Mouse (Mus musculus) liver, embryonic 11.5 days (tissue): ENCODE measurements around the gene Me1. TPM values are rescaled to one million over a fixed set of nuclear protein-coding genes. Genes with fewer than 3 reads are reported as not detected.
"Not testable (repeated sequence)": the region's sequence is repeated elsewhere in the genome, so short reads cannot be mapped to it uniquely, and the experiment has no call there.

Experiments used
- ATAC-seq: fragments of 200-750 bp; cut with Nextera tagmentation; replicated peaks from 2 replicates; pipeline ENCODE4 v1.8.0; 2017; ENCODE audit warnings: moderate number of reproducible peaks, mild to moderate bottlenecking, moderate TSS enrichment, moderate library complexity; ENCODE audit not compliant: low FRiP score
- DNase-seq: peaks from one replicate; pipeline ENCODE4 v3.0.0-alpha.2; 2017; ENCODE audit warnings: low spot score
- H3K27ac ChIP-seq: fragments of 300-500 bp; sonication (generic); 2 replicates; pipeline ENCODE4 v1.5.1; 2014; ENCODE audit warnings: mild to moderate bottlenecking, low read depth, low read length, control low read depth
- H3K27me3 ChIP-seq: fragments of 300-500 bp; sonication (generic); replicated peaks from 2 replicates; pipeline ENCODE4 v1.6.1; 2014; ENCODE audit warnings: low read length, mixed read lengths; ENCODE audit not compliant: control insufficient read depth, insufficient read depth
- H3K36me3 ChIP-seq: fragments of 300-500 bp; sonication (generic); 2 replicates; pipeline ENCODE4 v1.6.1; 2014; ENCODE audit warnings: mild to moderate bottlenecking, low read length, moderate library complexity, mixed read lengths; ENCODE audit not compliant: control insufficient read depth, insufficient read depth
- H3K4me1 ChIP-seq: fragments of 300-500 bp; sonication (generic); replicated peaks from 2 replicates; pipeline ENCODE4 v1.6.1; 2014; ENCODE audit warnings: low read length, mixed read lengths; ENCODE audit not compliant: control insufficient read depth, insufficient read depth
- H3K4me2 ChIP-seq: fragments of 300-500 bp; sonication (generic); 2 replicates; pipeline ENCODE4 v1.6.1; 2014; ENCODE audit warnings: mild to moderate bottlenecking, control low read depth, moderate library complexity
- H3K4me3 ChIP-seq: fragments of 300-500 bp; sonication (generic); 2 replicates; pipeline ENCODE4 v1.5.1; 2014; ENCODE audit warnings: low read depth, low read length, control low read depth
- H3K9ac ChIP-seq: fragments of 300-500 bp; sonication (generic); 2 replicates; pipeline ENCODE4 v1.6.1; 2014; ENCODE audit warnings: low read depth, low read length, control low read depth
- H3K9me3 ChIP-seq: fragments of 300-500 bp; sonication (generic); 2 replicates; pipeline ENCODE4 v1.6.1; 2016; ENCODE audit warnings: low read length, inconsistent platforms, mixed read lengths; ENCODE audit not compliant: control insufficient read depth
- WGBS: fragments of 180-500 bp; shearing (Covaris S2); extraction: QIAGEN DNeasy Blood & Tissue Kit; methylation state at CpG from one replicate; pipeline ENCODE4 v1.1.7; 2014; 5-methylcytosine and 5-hydroxymethylcytosine counted together
- polyA plus RNA-seq: library from polyadenylated mRNA; unstranded; fragments of >200 nt; fragmentation: Nextera tagmentation; extraction: Ambion mirVana; gene quantifications from 2 replicates; pipeline ENCODE4 v1.2.1, GENCODE M21; 2014

Gene Me1
- polyA plus RNA-seq, 1 experiment from 2014 or later: 7.7 TPM

DNA sequence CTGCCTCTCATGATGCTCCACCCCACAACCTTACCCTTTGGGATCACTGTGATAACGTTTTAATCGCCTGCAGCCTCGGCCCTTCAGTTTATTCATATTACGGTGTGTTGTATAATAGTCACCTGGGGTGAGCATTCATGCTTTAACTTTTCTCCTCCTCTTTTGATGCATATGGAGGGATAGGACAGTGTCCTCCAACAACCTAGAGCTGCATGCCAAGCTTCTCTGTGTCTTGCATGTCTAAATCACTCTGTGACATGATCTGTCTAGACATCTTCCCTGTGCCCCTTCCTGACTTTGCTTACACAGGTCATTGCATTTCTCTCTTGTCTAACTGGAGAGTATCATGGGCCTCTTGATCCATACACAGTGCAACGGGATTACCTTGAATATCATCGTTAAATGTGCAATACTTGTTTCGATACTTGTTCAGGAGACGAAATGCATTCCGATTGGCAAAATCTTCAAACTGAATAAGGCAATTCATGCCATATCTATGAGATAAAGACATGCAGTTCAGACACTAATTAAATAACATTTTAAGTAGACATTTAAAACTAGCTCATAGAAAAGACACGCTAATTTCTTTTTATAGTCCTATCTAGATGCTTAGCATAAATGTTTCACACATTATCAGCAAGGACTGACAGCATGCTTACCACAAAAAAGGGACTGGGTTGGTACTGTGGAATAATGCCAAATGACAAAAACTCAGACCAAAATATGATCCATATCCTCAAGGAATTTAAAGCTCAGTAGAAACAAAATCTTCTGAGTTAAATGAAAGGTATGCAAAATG lies 76.2 kb downstream of the Me1 start:
- ATAC-seq (no peak), DNase-seq (no peak)
- no peak overlapping the region for H3K4me2 ChIP-seq
- no peaks in the 10 kb centered on the region for H3K9me3 ChIP-seq
- 82% methylated on average over 10 of the region's 10 CpGs for WGBS
- no peaks in the 10 kb centered on the region for H3K4me1 ChIP-seq
- no peak overlapping the region for H3K27ac ChIP-seq
- H3K36me3 ChIP-seq: no peaks in the 10 kb centered on the region
- no peak overlapping the region for H3K4me3 ChIP-seq
- no peaks in the 10 kb centered on the region for H3K27me3 ChIP-seq
- H3K9ac ChIP-seq: no peak overlapping the region

DNA sequence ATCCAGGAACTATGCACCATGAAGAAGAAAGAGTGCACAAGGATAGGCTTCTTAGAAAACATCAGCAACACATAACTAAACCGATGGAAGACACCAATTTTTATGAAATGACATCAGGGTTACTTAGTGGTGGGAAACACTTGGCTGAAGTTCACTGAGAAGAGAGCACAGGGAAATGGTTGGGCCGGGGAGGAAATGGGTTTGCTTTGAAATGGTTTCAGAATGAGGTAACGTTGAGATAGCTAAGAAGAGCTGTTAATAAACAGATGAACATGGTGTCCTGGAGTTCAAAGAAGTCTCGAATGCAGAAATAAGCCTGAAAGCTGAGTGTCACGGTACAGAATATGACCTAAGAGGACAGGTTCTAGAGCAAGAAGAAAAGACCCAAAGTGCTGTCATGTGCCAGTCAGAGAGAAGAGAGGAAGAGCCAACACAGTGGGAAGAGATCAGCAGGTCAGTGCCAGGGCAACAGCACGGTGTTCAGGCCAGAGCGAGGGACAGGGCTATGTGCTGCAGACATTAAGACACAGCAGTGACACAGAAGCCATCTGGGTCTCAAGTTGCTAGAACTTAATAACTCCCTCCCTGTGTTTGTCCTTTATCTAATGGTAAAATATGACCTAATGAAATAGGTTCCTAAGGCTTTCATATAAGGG lies 77.8 kb downstream of the Me1 start:
- H3K36me3 ChIP-seq: no peaks in the 10 kb centered on the region
- H3K4me2 ChIP-seq: no peak overlapping the region
- no peak for ATAC-seq
- WGBS: 69% methylated on average over 7 of the region's 7 CpGs
- no peaks in the 10 kb centered on the region for H3K4me1 ChIP-seq
- no peaks in the 10 kb centered on the region for H3K27me3 ChIP-seq
- H3K9ac ChIP-seq: no peak overlapping the region
- no peak overlapping the region for H3K27ac ChIP-seq
- H3K9me3 ChIP-seq: no peaks in the 10 kb centered on the region
- no peak for DNase-seq
- H3K4me3 ChIP-seq: no peak overlapping the region

DNA sequence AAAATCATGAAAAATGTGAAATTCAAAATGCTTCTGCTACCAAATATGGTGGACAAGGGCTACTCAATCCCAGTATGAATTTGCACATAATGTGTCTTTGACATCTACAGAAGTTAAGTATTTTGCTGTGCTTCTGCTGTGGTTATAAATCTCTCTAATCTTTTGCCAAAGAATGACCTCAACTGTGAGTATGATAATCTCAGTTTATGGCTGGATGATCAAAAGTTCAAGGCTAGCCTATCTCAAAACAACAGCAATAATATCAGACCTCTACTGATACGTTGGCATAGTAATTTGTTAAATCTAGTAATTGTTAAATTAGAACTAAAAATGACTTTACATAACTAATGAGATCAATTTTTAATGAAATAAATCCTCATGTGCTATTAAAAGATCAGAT lies 80.0 kb downstream of the Me1 start:
- 77% methylated on average over 1 of the region's 1 CpGs for WGBS
- no peaks in the 10 kb centered on the region for H3K36me3 ChIP-seq
- H3K9me3 ChIP-seq: no peaks in the 10 kb centered on the region
- ATAC-seq: no peak
- DNase-seq: no peak
- no peaks in the 10 kb centered on the region for H3K4me1 ChIP-seq
- no peak overlapping the region for H3K4me2 ChIP-seq
- H3K4me3 ChIP-seq: no peak overlapping the region
- no peak overlapping the region for H3K9ac ChIP-seq
- no peaks in the 10 kb centered on the region for H3K27me3 ChIP-seq
- no peak overlapping the region for H3K27ac ChIP-seq

DNA sequence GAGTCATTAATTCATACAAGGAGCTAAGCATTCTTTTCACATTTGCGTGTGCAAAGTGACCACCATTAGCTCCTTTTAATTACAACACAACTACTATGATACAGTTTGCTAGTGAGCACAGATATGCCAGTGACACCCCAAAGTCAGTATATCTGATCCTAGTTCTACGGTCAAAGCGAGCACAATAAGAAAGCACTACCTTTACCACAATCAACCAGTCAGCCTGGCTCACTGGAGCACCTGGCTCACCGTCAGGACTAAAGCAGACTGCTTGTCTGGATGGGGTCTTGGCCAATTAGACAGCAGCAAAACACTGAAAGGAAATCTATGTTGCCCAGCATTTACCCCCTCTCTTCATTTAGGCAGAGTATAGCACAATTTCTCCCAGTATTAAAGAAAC lies 83.7 kb downstream of the Me1 start:
- ATAC-seq (no peak), DNase-seq (no peak)
- Histone ChIP-seq H3K9me3 (no peaks in the 10 kb centered on the region), H3K27ac (no peak overlapping the region), H3K27me3 (no peaks in the 10 kb centered on the region), H3K36me3 (no peaks in the 10 kb centered on the region), H3K4me2 (no peak overlapping the region), H3K4me1 (no peaks in the 10 kb centered on the region), H3K9ac (no peak overlapping the region), H3K4me3 (no peak overlapping the region)
- 84% methylated on average over 4 of the region's 4 CpGs for WGBS

DNA sequence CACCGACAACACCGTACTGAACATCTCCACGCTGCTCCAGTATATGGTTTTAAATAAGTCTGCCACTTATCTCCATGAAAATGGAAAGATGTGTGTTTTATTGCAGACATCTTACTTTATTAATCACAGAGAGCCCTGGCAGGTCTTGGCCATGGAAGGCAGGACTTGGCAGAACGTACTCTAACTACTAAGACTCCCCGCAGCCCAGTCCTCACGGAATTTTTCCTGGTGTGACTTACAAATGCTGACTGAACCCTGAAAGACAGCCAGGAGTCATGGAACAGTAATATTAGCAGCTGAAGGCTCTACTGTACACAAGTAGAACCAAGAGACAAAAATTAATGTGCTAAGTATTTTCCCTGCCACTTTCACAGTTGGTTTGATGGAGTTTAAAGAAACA lies 90.0 kb downstream of the Me1 start:
- Histone ChIP-seq H3K36me3 (no peaks in the 10 kb centered on the region), H3K4me3 (no peak overlapping the region), H3K27me3 (no peaks in the 10 kb centered on the region), H3K9ac (no peak overlapping the region), H3K4me2 (no peak overlapping the region), H3K27ac (no peak overlapping the region), H3K4me1 (no peaks in the 10 kb centered on the region), H3K9me3 (no peaks in the 10 kb centered on the region)
- DNase-seq (no peak), ATAC-seq (no peak)
- 82% methylated on average over 6 of the region's 6 CpGs for WGBS

DNA sequence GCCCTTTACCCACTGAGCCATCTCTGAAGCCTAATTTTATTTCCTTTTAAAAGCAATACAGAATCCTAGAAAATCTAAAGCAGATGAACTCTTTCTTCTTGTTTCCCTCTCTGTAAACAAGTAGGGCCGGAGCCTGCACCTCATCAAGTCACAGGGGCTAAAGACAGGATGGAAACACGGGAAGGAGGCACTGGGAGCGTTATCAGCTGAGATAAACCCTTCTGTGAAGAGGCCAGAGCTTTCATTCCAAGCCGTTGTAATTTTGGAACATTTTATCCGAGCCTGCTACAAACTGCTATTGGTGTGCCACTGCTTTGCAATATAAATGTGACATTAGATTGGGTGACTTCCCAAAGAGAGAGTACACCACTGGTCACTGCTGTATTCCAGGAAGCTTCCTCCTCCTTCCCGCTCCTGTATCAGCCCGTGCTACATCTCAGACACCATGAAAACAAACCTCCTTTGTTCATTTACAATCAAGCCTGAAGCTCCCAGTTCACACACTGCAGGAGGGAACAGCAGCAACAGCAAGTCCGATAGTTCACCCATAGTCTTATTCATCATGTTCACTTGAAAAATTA lies 95.9 kb downstream of the Me1 start:
- ATAC-seq (no peak), DNase-seq (no peak)
- H3K36me3 ChIP-seq: no peaks in the 10 kb centered on the region
- no peak overlapping the region for H3K9ac ChIP-seq
- no peaks in the 10 kb centered on the region for H3K9me3 ChIP-seq
- no peak overlapping the region for H3K27ac ChIP-seq
- no peaks in the 10 kb centered on the region for H3K4me1 ChIP-seq
- H3K27me3 ChIP-seq: no peaks in the 10 kb centered on the region
- H3K4me2 ChIP-seq: no peak overlapping the region
- H3K4me3 ChIP-seq: no peak overlapping the region
- 47% methylated on average over 8 of the region's 8 CpGs for WGBS

DNA sequence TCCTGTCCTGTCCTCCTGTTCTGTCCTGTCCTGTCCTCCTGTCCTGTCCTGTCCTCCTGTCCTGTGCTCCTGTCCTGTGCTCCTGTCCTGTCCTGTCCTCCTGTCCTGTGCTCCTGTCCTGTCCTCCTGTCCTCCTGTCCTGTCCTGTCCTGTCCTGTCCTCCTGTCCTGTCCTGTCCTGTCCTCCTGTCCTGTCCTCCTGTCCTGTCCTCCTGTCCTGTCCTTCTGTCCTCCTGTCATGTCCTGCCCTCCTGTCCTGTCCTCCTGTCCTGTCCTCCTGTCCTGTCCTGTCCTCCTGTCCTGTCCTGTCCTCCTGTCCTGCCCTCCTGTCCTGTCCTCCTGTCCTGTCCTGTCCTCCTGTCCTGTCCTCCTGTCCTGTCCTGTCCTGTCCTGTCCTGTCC lies 98.8 kb downstream of the Me1 start:
- not testable (repeated sequence) for H3K4me2 ChIP-seq, H3K9me3 ChIP-seq, H3K9ac ChIP-seq, H3K27ac ChIP-seq, H3K4me1 ChIP-seq, ATAC-seq, H3K36me3 ChIP-seq, DNase-seq, H3K4me3 ChIP-seq, H3K27me3 ChIP-seq

DNA sequence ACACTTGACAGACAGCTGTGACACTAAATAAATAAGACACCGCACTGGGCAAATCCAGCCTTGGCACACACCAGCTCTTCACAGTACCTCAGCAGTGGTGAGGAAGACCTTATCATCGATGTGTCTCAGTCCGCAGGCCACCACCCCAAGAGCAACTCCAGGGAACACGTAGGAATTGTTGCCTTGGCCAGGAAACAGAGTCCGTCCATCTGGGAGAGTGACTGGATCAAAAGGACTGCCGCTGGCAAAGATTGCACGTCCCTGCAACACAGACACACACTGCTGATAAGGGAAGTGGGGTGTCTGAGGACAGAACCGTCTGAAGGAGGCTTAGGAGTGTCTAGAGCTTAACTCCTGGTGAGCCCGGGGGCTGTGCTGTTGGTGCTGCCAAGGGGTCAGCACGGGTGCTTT lies 101.4 kb downstream of the Me1 start:
- not testable (repeated sequence) for H3K27me3 ChIP-seq, DNase-seq, H3K27ac ChIP-seq, H3K36me3 ChIP-seq, ATAC-seq, H3K9me3 ChIP-seq, H3K4me2 ChIP-seq, H3K9ac ChIP-seq, H3K4me3 ChIP-seq, H3K4me1 ChIP-seq
- 49% methylated on average over 9 of the region's 10 CpGs for WGBS
